Mouse (Mus musculus): ENCODE results near the gene Cd28. TPM values are rescaled to one million over a fixed set of nuclear protein-coding genes. Genes with fewer than 3 reads are reported as not detected.

Cd28 gene
- polyA plus RNA-seq (2014; fragmentation: Illumina TruSeq; extraction: RNeasy Lipid Tissue Mini Kit (QIAGEN cat#74804); ENCODE audit: low read depth, low replicate concordance): 5.7 TPM

DNA sequence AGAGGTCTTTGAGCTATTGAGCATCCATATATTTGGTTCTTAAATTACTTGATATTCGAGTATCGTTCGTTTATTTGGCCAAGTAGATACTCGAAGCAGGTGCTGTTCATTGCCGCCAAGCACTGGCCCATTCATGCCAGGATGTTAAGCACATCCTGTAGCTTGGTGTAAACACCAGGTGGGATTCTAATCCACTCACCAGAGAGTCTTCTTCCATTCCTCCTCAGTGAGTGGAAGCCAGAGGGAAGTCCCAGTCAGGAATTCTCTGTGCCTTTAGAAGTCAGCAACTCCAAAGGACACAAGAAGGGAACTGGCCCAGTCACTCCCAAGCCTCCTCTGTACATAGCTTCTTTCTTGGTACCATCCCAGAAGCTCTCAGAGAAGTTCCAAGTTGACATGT lies at the start of gene Cd28:
Cd28 (plus strand) TSS at position 234 of the 400 bp plus-strand sequence.

Other genes with a start within 250 kb of the Cd28 start
- gene Raph1, start 149.7 kb upstream of the Cd28 start, polyA plus RNA-seq (2014; fragmentation: Illumina TruSeq; extraction: RNeasy Lipid Tissue Mini Kit (QIAGEN cat#74804); ENCODE audit: low read depth, low replicate concordance): 87.9 TPM
- 2.5 TPM for gene Ctla4, start 170.2 kb downstream of the Cd28 start, polyA plus RNA-seq (2014; fragmentation: Illumina TruSeq; extraction: RNeasy Lipid Tissue Mini Kit (QIAGEN cat#74804); ENCODE audit: low read depth, low replicate concordance)